Mouse (Mus musculus): ENCODE measurements around the gene Ccdc172. TPM values are rescaled to one million over a fixed set of nuclear protein-coding genes. Genes with fewer than 3 reads are reported as not detected.

Gene Ccdc172
- polyA plus RNA-seq, 1 experiment from 2014 or later = not detected

- no peak for ATAC-seq (ENCODE audit: insufficient number of reproducible peaks, insufficient read depth, low FRiP score, low TSS enrichment, low read depth)
- Histone ChIP-seq H3K4me2 (no peak overlapping the region), H3K4me1 (peaks cover 8% of the 10 kb centered on the region; the same call in 1 of the 2 replicates), H3K4me3 (no peak overlapping the region), H3K9ac (no peak overlapping the region), H3K9me3 (no peaks in the 10 kb centered on the region), H3K36me3 (no peaks in the 10 kb centered on the region), H3K27me3 (peaks cover 10% of the 10 kb centered on the region; the same call in 1 of the 2 replicates), H3K27ac (no peak overlapping the region)
- WGBS = 55% methylated on average over 12 of the region's 12 CpGs
Observed at GRCm38 (mm10) chr19:58525457-58526239, 13.9 kb downstream of the Ccdc172 start.

GRCm38 (mm10) chr19:58533077-58533476 is 21.3 kb downstream of the Ccdc172 start:
- Histone ChIP-seq H3K4me1 (peaks cover 13% of the 10 kb centered on the region), H3K4me3 (no peak overlapping the region), H3K36me3 (no peaks in the 10 kb centered on the region), H3K27ac (no peak overlapping the region), H3K9me3 (no peaks in the 10 kb centered on the region), H3K27me3 (peaks cover 19% of the 10 kb centered on the region; the same call in 1 of the 2 replicates), H3K9ac (no peak overlapping the region), H3K4me2 (no peak overlapping the region)
- ATAC-seq (ENCODE audit: insufficient number of reproducible peaks, insufficient read depth, low FRiP score, low TSS enrichment, low read depth) = no peak
- WGBS = 84% methylated on average over 3 of the region's 3 CpGs

GRCm38 (mm10) chr19:58536691-58537090 is 24.9 kb downstream of the Ccdc172 start:
- ATAC-seq (ENCODE audit: insufficient number of reproducible peaks, insufficient read depth, low FRiP score, low TSS enrichment, low read depth) = no peak
- H3K4me2 ChIP-seq = peak overlapping the region; percentile 42; the same call in 1 of the 2 replicates
- H3K4me1 ChIP-seq = peaks cover 13% of the 10 kb centered on the region
- no peak overlapping the region for H3K27ac ChIP-seq
- no peak overlapping the region for H3K9ac ChIP-seq
- H3K27me3 ChIP-seq = peaks cover 23% of the 10 kb centered on the region; the same call in 1 of the 2 replicates
- no peaks in the 10 kb centered on the region for H3K9me3 ChIP-seq
- H3K4me3 ChIP-seq = no peak overlapping the region
- 63% methylated on average over 10 of the region's 10 CpGs for WGBS
- no peaks in the 10 kb centered on the region for H3K36me3 ChIP-seq

GRCm38 (mm10) chr19:58540396-58540795 is 28.6 kb downstream of the Ccdc172 start:
- H3K27me3 ChIP-seq = peaks cover 13% of the 10 kb centered on the region; the same call in 1 of the 2 replicates
- 86% methylated on average over 5 of the region's 5 CpGs for WGBS
- no peak for ATAC-seq (ENCODE audit: insufficient number of reproducible peaks, insufficient read depth, low FRiP score, low TSS enrichment, low read depth)
- no peak overlapping the region for H3K9ac ChIP-seq
- H3K4me2 ChIP-seq = no peak overlapping the region
- peaks cover 13% of the 10 kb centered on the region for H3K4me1 ChIP-seq
- no peak overlapping the region for H3K27ac ChIP-seq
- no peaks in the 10 kb centered on the region for H3K9me3 ChIP-seq
- no peaks in the 10 kb centered on the region for H3K36me3 ChIP-seq
- H3K4me3 ChIP-seq = no peak overlapping the region

- Histone ChIP-seq H3K9ac (no peak overlapping the region), H3K4me1 (0 out of 2 replicates have a peak, but pooled peaks cover 5% of the 10 kb centered on the region), H3K9me3 (no peaks in the 10 kb centered on the region), H3K27me3 (peaks cover 4% of the 10 kb centered on the region; the same call in 1 of the 2 replicates), H3K4me3 (no peak overlapping the region), H3K36me3 (no peaks in the 10 kb centered on the region), H3K27ac (no peak overlapping the region), H3K4me2 (no peak overlapping the region)
- ATAC-seq (ENCODE audit: insufficient number of reproducible peaks, insufficient read depth, low FRiP score, low TSS enrichment, low read depth) = no peak
- 49% methylated on average over 4 of the region's 4 CpGs for WGBS
Observed at GRCm38 (mm10) chr19:58548367-58548766, 36.6 kb downstream of the Ccdc172 start.

- no peak for ATAC-seq (ENCODE audit: insufficient number of reproducible peaks, insufficient read depth, low FRiP score, low TSS enrichment, low read depth)
- H3K4me2 ChIP-seq = no peak overlapping the region
- no peak overlapping the region for H3K9ac ChIP-seq
- H3K27ac ChIP-seq = no peak overlapping the region
- H3K4me1 ChIP-seq = 0 out of 2 replicates have a peak, but pooled peaks cover 5% of the 10 kb centered on the region
- no peaks in the 10 kb centered on the region for H3K9me3 ChIP-seq
- no peak overlapping the region for H3K4me3 ChIP-seq
- no peaks in the 10 kb centered on the region for H3K36me3 ChIP-seq
- peaks cover 4% of the 10 kb centered on the region; the same call in 1 of the 2 replicates for H3K27me3 ChIP-seq
- 38% methylated on average over 1 of the region's 1 CpGs for WGBS
Observed at GRCm38 (mm10) chr19:58550489-58550888, 38.7 kb downstream of the Ccdc172 start.

GRCm38 (mm10) chr19:58550916-58551315 is 39.1 kb downstream of the Ccdc172 start:
- no peak overlapping the region for H3K4me3 ChIP-seq
- H3K27me3 ChIP-seq = peaks cover 2% of the 10 kb centered on the region; the same call in 1 of the 2 replicates
- WGBS = 64% methylated on average over 3 of the region's 3 CpGs

GRCm38 (mm10) chr19:58554974-58555373 is 43.2 kb downstream of the Ccdc172 start:
- H3K4me1 ChIP-seq = no peaks in the 10 kb centered on the region
- H3K9ac ChIP-seq = no peak overlapping the region
- H3K9me3 ChIP-seq = no peaks in the 10 kb centered on the region
- H3K27ac ChIP-seq = no peak overlapping the region
- H3K27me3 ChIP-seq = 0 out of 2 replicates have a peak, but pooled peaks cover 4% of the 10 kb centered on the region
- H3K4me2 ChIP-seq = no peak overlapping the region
- ATAC-seq (ENCODE audit: insufficient number of reproducible peaks, insufficient read depth, low FRiP score, low TSS enrichment, low read depth) = no peak
- 76% methylated on average over 2 of the region's 2 CpGs for WGBS
- H3K36me3 ChIP-seq = no peaks in the 10 kb centered on the region
- H3K4me3 ChIP-seq = no peak overlapping the region

More at GRCm38 (mm10) chr19:58550916-58551315, 39.1 kb downstream of the Ccdc172 start:
- Histone ChIP-seq H3K4me2 (no peak overlapping the region), H3K4me1 (0 out of 2 replicates have a peak, but pooled peaks cover 2% of the 10 kb centered on the region), H3K36me3 (no peaks in the 10 kb centered on the region), H3K9ac (no peak overlapping the region), H3K27ac (no peak overlapping the region), H3K9me3 (no peaks in the 10 kb centered on the region)
- no peak for ATAC-seq (ENCODE audit: insufficient number of reproducible peaks, insufficient read depth, low FRiP score, low TSS enrichment, low read depth)

- no peaks in the 10 kb centered on the region for H3K9me3 ChIP-seq
- ATAC-seq (ENCODE audit: insufficient number of reproducible peaks, insufficient read depth, low FRiP score, low TSS enrichment, low read depth) = no peak
- H3K9ac ChIP-seq = no peak overlapping the region
- H3K27me3 ChIP-seq = 0 out of 2 replicates have a peak, but pooled peaks cover 7% of the 10 kb centered on the region
- H3K4me2 ChIP-seq = no peak overlapping the region
- no peaks in the 10 kb centered on the region for H3K36me3 ChIP-seq
- H3K27ac ChIP-seq = no peak overlapping the region
- WGBS = 46% methylated on average over 5 of the region's 5 CpGs
- no peaks in the 10 kb centered on the region for H3K4me1 ChIP-seq
- H3K4me3 ChIP-seq = no peak overlapping the region
Observed at GRCm38 (mm10) chr19:58558352-58558751, 46.6 kb downstream of the Ccdc172 start.

GRCm38 (mm10) chr19:58562301-58562815 is 50.6 kb downstream of the Ccdc172 start:
- 87% methylated on average over 7 of the region's 7 CpGs for WGBS
- Histone ChIP-seq H3K9me3 (no peaks in the 10 kb centered on the region), H3K27ac (no peak overlapping the region), H3K27me3 (0 out of 2 replicates have a peak, but pooled peaks cover 7% of the 10 kb centered on the region), H3K36me3 (no peaks in the 10 kb centered on the region), H3K4me1 (no peaks in the 10 kb centered on the region), H3K4me2 (no peak overlapping the region), H3K4me3 (no peak overlapping the region), H3K9ac (no peak overlapping the region)
- ATAC-seq (ENCODE audit: insufficient number of reproducible peaks, insufficient read depth, low FRiP score, low TSS enrichment, low read depth) = no peak

- H3K27ac ChIP-seq = no peak overlapping the region
- 0 out of 2 replicates have a peak, but pooled peaks cover 3% of the 10 kb centered on the region for H3K27me3 ChIP-seq
- no peak overlapping the region for H3K4me3 ChIP-seq
- no peak for ATAC-seq (ENCODE audit: insufficient number of reproducible peaks, insufficient read depth, low FRiP score, low TSS enrichment, low read depth)
- no peak overlapping the region for H3K9ac ChIP-seq
- no peaks in the 10 kb centered on the region for H3K4me1 ChIP-seq
- H3K4me2 ChIP-seq = no peak overlapping the region
- 73% methylated on average over 2 of the region's 2 CpGs for WGBS
- H3K36me3 ChIP-seq = no peaks in the 10 kb centered on the region
- H3K9me3 ChIP-seq = no peaks in the 10 kb centered on the region
Observed at GRCm38 (mm10) chr19:58571566-58571965, 59.8 kb downstream of the Ccdc172 start.
